Mouse (Mus musculus) CH12.LX (cell line): ENCODE data around the gene Ift140. TPM values are rescaled to one million over a fixed set of nuclear protein-coding genes. Genes with fewer than 3 reads are reported as not detected.

ENCODE experiments used
- DNase-seq: peaks from one replicate; pipeline ENCODE4 v3.0.0-alpha.2; 2013; ENCODE audit errors: extremely low read depth
- H3K27ac ChIP-seq: 2 replicates; pipeline ENCODE4 v1.5.1; 2012; ENCODE audit warnings: low read depth, mild to moderate bottlenecking, control low read depth, moderate library complexity; ENCODE audit not compliant: insufficient read depth
- H3K27me3 ChIP-seq: replicated peaks from 2 replicates; pipeline ENCODE3; 2012; ENCODE audit warnings: inconsistent platforms
- H3K36me3 ChIP-seq, 2 experiments: replicated peaks in 1 of 2; 2 replicates each; pipeline versions ENCODE3 to v1.6.1; 2012; ENCODE audit warnings: inconsistent platforms in 1 of 2, low read length in 1 of 2, mild to moderate bottlenecking in 1 of 2, mixed read lengths in 1 of 2, moderate library complexity in 1 of 2; ENCODE audit not compliant: control insufficient read depth in 1 of 2, insufficient read depth in 1 of 2
- H3K4me1 ChIP-seq, 2 experiments: 2 replicates each; pipeline ENCODE4 v1.6.1; 2012; ENCODE audit warnings: inconsistent platforms in 1 of 2, moderate library complexity in 1 of 2; ENCODE audit not compliant: insufficient read depth in 2 of 2, control insufficient read depth in 1 of 2
- H3K4me2 ChIP-seq: 2 replicates; pipeline ENCODE4 v1.6.1; 2012; ENCODE audit warnings: low read depth, mild to moderate bottlenecking, control low read depth; ENCODE audit not compliant: poor library complexity, insufficient read depth, severe bottlenecking
- H3K4me3 ChIP-seq, 3 experiments: fragments of 150-350 bp in 1 of 3; sonication (generic) in 1 of 3; replicated peaks in 1 of 3; 2 replicates each; pipeline versions ENCODE3 to v1.5.1; 2011 to 2012; ENCODE audit warnings: low read depth in 2 of 3, low read length in 2 of 3, mild to moderate bottlenecking in 2 of 3, moderate library complexity in 2 of 3, control low read depth in 1 of 3, improper control_type of control experiment in 1 of 3, inconsistent platforms in 1 of 3, mixed read lengths in 1 of 3; ENCODE audit not compliant: poor library complexity in 1 of 3
- H3K79me2 ChIP-seq: replicated peaks from 2 replicates; pipeline ENCODE4 v1.6.1; 2012; ENCODE audit warnings: mild to moderate bottlenecking, moderate library complexity; ENCODE audit not compliant: control insufficient read depth, poor library complexity, insufficient read depth, severe bottlenecking; ENCODE audit errors: extremely low read depth
- H3K9ac ChIP-seq: 2 replicates; pipeline ENCODE4 v1.6.1; 2012; ENCODE audit warnings: low read depth, mild to moderate bottlenecking, control low read depth, moderate library complexity; ENCODE audit not compliant: insufficient read depth
- H3K9me3 ChIP-seq: replicated peaks from 2 replicates; pipeline ENCODE3; 2012; ENCODE audit warnings: low read length, inconsistent platforms, mixed read lengths
- CHD2 ChIP-seq: IDR thresholded peaks from 2 replicates; pipeline ENCODE4 v1.6.1; 2011; ENCODE audit warnings: low read length, improper control_type of control experiment
- CTCF ChIP-seq, 2 experiments: IDR thresholded peaks in 1 of 2; conservative IDR thresholded peaks in 1 of 2; 2 replicates each; pipeline ENCODE4 v1.5.1; 2011 to 2012; ENCODE audit warnings: low read depth in 2 of 2, low read length in 2 of 2, improper control_type of control experiment in 1 of 2, inconsistent platforms in 1 of 2, mild to moderate bottlenecking in 1 of 2, moderate library complexity in 1 of 2
- E2F4 ChIP-seq: IDR thresholded peaks from 2 replicates; pipeline ENCODE4 v1.6.1; 2011; ENCODE audit warnings: low read depth, low read length, improper control_type of control experiment; ENCODE audit not compliant: insufficient replicate concordance
- EP300 ChIP-seq: IDR thresholded peaks from 2 replicates; pipeline ENCODE4 v1.6.1; 2011; ENCODE audit warnings: low read length, improper control_type of control experiment
- ETS1 ChIP-seq: conservative IDR thresholded peaks from 2 replicates; pipeline ENCODE4 v1.6.1; 2012; ENCODE audit warnings: low read depth, mild to moderate bottlenecking, inconsistent platforms, low read length, improper control_type of control experiment, moderate library complexity
- IRF4 ChIP-seq: IDR thresholded peaks from 2 replicates; pipeline ENCODE4 v1.6.1; 2014; ENCODE audit warnings: low read depth, mild to moderate bottlenecking, inconsistent platforms, low read length, improper control_type of control experiment
- KAT2A ChIP-seq: IDR thresholded peaks from 2 replicates; pipeline ENCODE4 v1.6.1; 2012; ENCODE audit warnings: low read length, improper control_type of control experiment, inconsistent platforms; ENCODE audit not compliant: insufficient replicate concordance
- MAX ChIP-seq: IDR thresholded peaks from 2 replicates; pipeline ENCODE4 v1.6.1; 2011; ENCODE audit warnings: low read length, improper control_type of control experiment
- MAZ ChIP-seq: IDR thresholded peaks from 2 replicates; pipeline ENCODE4 v1.6.1; 2012; ENCODE audit warnings: low read depth, mild to moderate bottlenecking, inconsistent platforms, low read length, improper control_type of control experiment, moderate library complexity
- NELFE ChIP-seq: IDR thresholded peaks from 2 replicates; pipeline ENCODE4 v1.6.1; 2011; ENCODE audit warnings: low read depth, low read length, improper control_type of control experiment
- NRF1 ChIP-seq: IDR thresholded peaks from 2 replicates; pipeline ENCODE4 v1.6.1; 2014; ENCODE audit warnings: low read depth, mild to moderate bottlenecking, inconsistent platforms, low read length, improper control_type of control experiment, moderate library complexity
- PAX5 ChIP-seq: IDR thresholded peaks from 2 replicates; pipeline ENCODE4 v1.6.1; 2012; ENCODE audit warnings: low read length, inconsistent platforms, mixed read lengths
- POLR2AphosphoS2 ChIP-seq: IDR thresholded peaks from 2 replicates; pipeline ENCODE4 v1.6.1; 2011; ENCODE audit warnings: low read depth, low read length, improper control_type of control experiment
- RAD21 ChIP-seq: IDR thresholded peaks from 2 replicates; pipeline ENCODE4 v1.6.1; 2011; ENCODE audit warnings: low read depth, mild to moderate bottlenecking, low read length, improper control_type of control experiment, moderate library complexity
- SIN3A ChIP-seq: IDR thresholded peaks from 2 replicates; pipeline ENCODE4 v1.6.1; 2012; ENCODE audit warnings: low read length, improper control_type of control experiment, inconsistent platforms
- SMC3 ChIP-seq: IDR thresholded peaks from 2 replicates; pipeline ENCODE4 v1.6.1; 2011; ENCODE audit warnings: low read depth, low read length, improper control_type of control experiment
- USF1 ChIP-seq: IDR thresholded peaks from 2 replicates; pipeline ENCODE4 v1.6.1; 2014; ENCODE audit warnings: low read depth, mild to moderate bottlenecking, inconsistent platforms, low read length, improper control_type of control experiment
- ZC3H11A ChIP-seq: IDR thresholded peaks from 2 replicates; pipeline ENCODE4 v1.6.1; 2012; ENCODE audit warnings: low read depth, mild to moderate bottlenecking, inconsistent platforms, low read length, improper control_type of control experiment
- dilution Hi-C: fragments of 300-500 bp; cut with MboI; formaldehyde crosslinking; loops from 2 replicates; pipeline ENCODE4 v1.14.3; 2020; ENCODE audit warnings: low sequenced_read_pairs; ENCODE audit not compliant: extremely low pct_unique_long_range_greater_than_20kb, extremely low pct_ligation_motif_present
- in situ Hi-C: fragments of 300-500 bp; cut with MboI; formaldehyde crosslinking; loops from 3 replicates; pipeline ENCODE4 v1.14.3; 2019; ENCODE audit warnings: low sequenced_read_pairs, low pct_ligation_motif_present, low pct_unique_long_range_greater_than_20kb, mixed read lengths
- polyA plus RNA-seq: library from polyadenylated mRNA; unstranded; fragments of >175 nt; gene quantifications from 2 replicates; pipeline ENCODE4 v1.2.1, GENCODE M21; 2012; ENCODE audit warnings: low read depth; ENCODE audit not compliant: insufficient read length
- total RNA-seq, 2 experiments: library from RNA; depleted of rRNA; stranded (reverse); fragments of 300-350 nt in 1 of 2; fragments of >200 nt in 1 of 2; gene quantifications; 2 replicates each; pipeline ENCODE4 v1.2.3; 2012 to 2014

Ift140 gene
- total and polyA plus RNA-seq, 3 experiments: 24.4 to 34.8 (median 26.4) TPM

DNA sequence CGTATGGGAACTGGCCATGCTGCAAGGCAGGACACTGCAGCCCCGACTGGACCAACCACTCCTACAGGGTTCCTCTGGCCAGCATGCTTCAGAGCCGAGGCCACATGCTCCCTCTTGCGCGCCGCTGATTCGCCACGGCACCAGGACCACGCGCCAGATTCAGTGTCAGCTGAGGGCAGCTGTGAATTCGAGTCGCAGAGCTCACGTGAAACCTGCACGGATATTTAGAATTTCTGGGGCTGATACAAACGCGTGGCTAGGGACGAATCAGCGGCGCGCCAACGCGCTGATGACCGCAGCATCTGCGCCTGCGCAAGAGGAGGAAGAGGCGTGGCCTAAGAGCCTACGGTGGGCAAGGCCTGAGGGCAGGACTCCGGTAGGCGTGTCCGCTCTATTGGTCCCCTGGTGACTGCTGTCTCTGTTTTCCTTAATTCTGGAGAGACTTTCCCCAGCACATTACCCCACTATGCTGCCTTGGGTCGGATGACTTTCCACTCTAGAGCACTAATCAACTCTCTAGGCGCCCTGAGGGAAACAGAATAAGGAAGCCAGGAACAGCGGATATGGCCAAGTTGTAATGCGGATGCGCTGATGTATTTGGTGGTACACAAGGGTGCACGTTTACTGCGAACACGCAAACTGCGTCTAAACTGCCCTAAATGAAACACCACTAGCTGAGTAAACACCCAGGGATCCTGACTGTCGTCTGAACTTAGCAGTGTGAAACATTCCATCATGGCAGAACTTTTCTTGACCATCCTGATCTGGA, 100.0 kb downstream of the Ift140 start, which contains the start of gene Telo2 (continued):
- TF ChIP-seq ETS1 (peak; percentile 28; the same call in 1 of the 2 replicates), CHD2 (0 out of 2 replicates have a peak, but pooled peaks have one; percentile 23), ZC3H11A (peak; percentile 98), KAT2A (peak; percentile 69; the same call in 1 of the 2 replicates), USF1 (0 out of 2 replicates have a peak, but pooled peaks have one; percentile 31), NELFE (peak; percentile 87), MAX (peak; percentile 98), MAZ (0 out of 2 replicates have a peak, but pooled peaks have one; percentile 35), POLR2AphosphoS2 (peak; percentile 66; the same call in 1 of the 2 replicates), E2F4 (peak; percentile 76; the same call in 1 of the 2 replicates), SIN3A (peak; percentile 85), IRF4 (peak; percentile 29; the same call in 1 of the 2 replicates)
- TF ChIP-seq, all 38 proteins: peak for 23

DNA sequence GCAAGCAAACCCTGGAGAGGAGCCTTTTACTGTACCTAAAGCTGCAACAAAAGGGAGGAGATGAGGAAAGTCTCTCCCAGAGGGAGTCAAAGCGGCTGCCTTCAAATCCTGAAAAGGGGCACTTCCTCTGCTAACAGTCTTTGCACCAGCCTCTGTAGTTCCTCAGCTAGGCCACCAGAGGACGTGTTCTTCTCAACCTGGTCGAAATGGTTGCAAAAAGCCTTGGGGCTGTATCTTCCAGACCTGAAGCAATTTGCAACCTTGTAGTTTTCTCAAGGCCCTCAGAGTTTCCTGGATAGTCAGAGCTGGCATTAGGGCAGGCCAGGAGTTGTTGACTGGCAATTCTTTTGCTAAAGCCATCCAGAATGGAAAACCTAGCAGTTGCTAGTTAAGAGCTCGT, 101.4 kb downstream of the Ift140 start:
- H3K9me3 ChIP-seq: no peaks in the 10 kb centered on the region
- H3K79me2 ChIP-seq: no peaks in the 10 kb centered on the region
- peak; percentile 32; the same call in 1 of the 2 replicates for TF ChIP-seq SMC3
- TF ChIP-seq E2F4: no peak
- TF ChIP-seq RAD21: peak; percentile 29
- peak; percentile 48 to 53; a peak in 3 of 4 replicates for TF ChIP-seq CTCF (conservative IDR thresholded peaks at IDR 0.05 in 1 of 2, IDR thresholded peaks at IDR 0.05 in 1 of 2; ENCODE audit: low read depth in 2 of 2, low read length in 2 of 2)
- TF ChIP-seq PAX5: no peak
- TF ChIP-seq IRF4: no peak
- no peak for TF ChIP-seq EP300
- no peak for TF ChIP-seq NRF1
- no peak for TF ChIP-seq KAT2A
- no peak overlapping the region for H3K27ac ChIP-seq
- H3K9ac ChIP-seq: no peak overlapping the region
- in situ Hi-C loops (no loop called here), dilution Hi-C loops (no loop called here)
- H3K4me2 ChIP-seq: no peak overlapping the region
- DNase-seq: peak; percentile 28
- peaks cover 0 to 20% of the 10 kb centered on the region in 2 experiments for H3K36me3 ChIP-seq
- peaks cover 48% of the 10 kb centered on the region for H3K27me3 ChIP-seq
- H3K4me1 ChIP-seq: peaks cover 2 to 30% of the 10 kb centered on the region in 2 experiments; a peak in 3 of 4 replicates
- no peak overlapping the region for H3K4me3 ChIP-seq
